Mouse (Mus musculus) CH12.LX (cell line): Measurements from ENCODE around the gene Trmt61a. TPM values are rescaled to one million over a fixed set of nuclear protein-coding genes. Genes with fewer than 3 reads are reported as not detected.
"Not testable (repeated sequence)": the region's sequence is repeated elsewhere in the genome, so short reads cannot be mapped to it uniquely, and the experiment has no call there.

Source experiments
- DNase-seq: peaks from one replicate; pipeline ENCODE4 v3.0.0-alpha.2; 2013; ENCODE audit errors: extremely low read depth
- H3K27ac ChIP-seq: 2 replicates; pipeline ENCODE4 v1.5.1; 2012; ENCODE audit warnings: low read depth, mild to moderate bottlenecking, control low read depth, moderate library complexity; ENCODE audit not compliant: insufficient read depth
- H3K27me3 ChIP-seq: replicated peaks from 2 replicates; pipeline ENCODE3; 2012; ENCODE audit warnings: inconsistent platforms
- H3K36me3 ChIP-seq, 2 experiments: replicated peaks in 1 of 2; 2 replicates each; pipeline versions ENCODE3 to v1.6.1; 2012; ENCODE audit warnings: inconsistent platforms in 1 of 2, low read length in 1 of 2, mild to moderate bottlenecking in 1 of 2, mixed read lengths in 1 of 2, moderate library complexity in 1 of 2; ENCODE audit not compliant: control insufficient read depth in 1 of 2, insufficient read depth in 1 of 2
- H3K4me1 ChIP-seq, 2 experiments: 2 replicates each; pipeline ENCODE4 v1.6.1; 2012; ENCODE audit warnings: inconsistent platforms in 1 of 2, moderate library complexity in 1 of 2; ENCODE audit not compliant: insufficient read depth in 2 of 2, control insufficient read depth in 1 of 2
- H3K4me2 ChIP-seq: 2 replicates; pipeline ENCODE4 v1.6.1; 2012; ENCODE audit warnings: low read depth, mild to moderate bottlenecking, control low read depth; ENCODE audit not compliant: poor library complexity, insufficient read depth, severe bottlenecking
- H3K4me3 ChIP-seq, 3 experiments: fragments of 150-350 bp in 1 of 3; sonication (generic) in 1 of 3; replicated peaks in 1 of 3; 2 replicates each; pipeline versions ENCODE3 to v1.5.1; 2011 to 2012; ENCODE audit warnings: low read depth in 2 of 3, low read length in 2 of 3, mild to moderate bottlenecking in 2 of 3, moderate library complexity in 2 of 3, control low read depth in 1 of 3, improper control_type of control experiment in 1 of 3, inconsistent platforms in 1 of 3, mixed read lengths in 1 of 3; ENCODE audit not compliant: poor library complexity in 1 of 3
- H3K79me2 ChIP-seq: replicated peaks from 2 replicates; pipeline ENCODE4 v1.6.1; 2012; ENCODE audit warnings: mild to moderate bottlenecking, moderate library complexity; ENCODE audit not compliant: control insufficient read depth, poor library complexity, insufficient read depth, severe bottlenecking; ENCODE audit errors: extremely low read depth
- H3K9ac ChIP-seq: 2 replicates; pipeline ENCODE4 v1.6.1; 2012; ENCODE audit warnings: low read depth, mild to moderate bottlenecking, control low read depth, moderate library complexity; ENCODE audit not compliant: insufficient read depth
- H3K9me3 ChIP-seq: replicated peaks from 2 replicates; pipeline ENCODE3; 2012; ENCODE audit warnings: low read length, inconsistent platforms, mixed read lengths
- CTCF ChIP-seq, 2 experiments: IDR thresholded peaks in 1 of 2; conservative IDR thresholded peaks in 1 of 2; 2 replicates each; pipeline ENCODE4 v1.5.1; 2011 to 2012; ENCODE audit warnings: low read depth in 2 of 2, low read length in 2 of 2, improper control_type of control experiment in 1 of 2, inconsistent platforms in 1 of 2, mild to moderate bottlenecking in 1 of 2, moderate library complexity in 1 of 2
- E2F4 ChIP-seq: IDR thresholded peaks from 2 replicates; pipeline ENCODE4 v1.6.1; 2011; ENCODE audit warnings: low read depth, low read length, improper control_type of control experiment; ENCODE audit not compliant: insufficient replicate concordance
- ETS1 ChIP-seq: conservative IDR thresholded peaks from 2 replicates; pipeline ENCODE4 v1.6.1; 2012; ENCODE audit warnings: low read depth, mild to moderate bottlenecking, inconsistent platforms, low read length, improper control_type of control experiment, moderate library complexity
- HCFC1 ChIP-seq: IDR thresholded peaks from 2 replicates; pipeline ENCODE4 v1.6.1; 2012; ENCODE audit warnings: low read depth, mild to moderate bottlenecking, inconsistent platforms, low read length, improper control_type of control experiment
- JUN ChIP-seq: IDR thresholded peaks from 2 replicates; pipeline ENCODE4 v1.6.1; 2011; ENCODE audit warnings: low read depth, mild to moderate bottlenecking, low read length, improper control_type of control experiment, moderate library complexity; ENCODE audit not compliant: insufficient read depth
- JUND ChIP-seq: conservative IDR thresholded peaks from 2 replicates; pipeline ENCODE4 v1.6.1; 2011; ENCODE audit warnings: low read depth, low read length, improper control_type of control experiment
- KAT2A ChIP-seq: IDR thresholded peaks from 2 replicates; pipeline ENCODE4 v1.6.1; 2012; ENCODE audit warnings: low read length, improper control_type of control experiment, inconsistent platforms; ENCODE audit not compliant: insufficient replicate concordance
- MEF2A ChIP-seq: IDR thresholded peaks from 2 replicates; pipeline ENCODE4 v1.6.1; 2014; ENCODE audit warnings: low read depth, mild to moderate bottlenecking, inconsistent platforms, low read length, improper control_type of control experiment, borderline replicate concordance
- MYC ChIP-seq: IDR thresholded peaks from 2 replicates; pipeline ENCODE4 v1.6.1; 2011; ENCODE audit warnings: low read depth, mild to moderate bottlenecking, improper control_type of control experiment, low read length
- NELFE ChIP-seq: IDR thresholded peaks from 2 replicates; pipeline ENCODE4 v1.6.1; 2011; ENCODE audit warnings: low read depth, low read length, improper control_type of control experiment
- POLR2A ChIP-seq: IDR thresholded peaks from 2 replicates; pipeline ENCODE4 v1.6.1; 2011; ENCODE audit warnings: low read depth, mild to moderate bottlenecking, improper control_type of control experiment, low read length
- TBP ChIP-seq: conservative IDR thresholded peaks from 2 replicates; pipeline ENCODE4 v1.6.1; 2011; ENCODE audit warnings: low read depth, low read length, improper control_type of control experiment
- TCF12 ChIP-seq: IDR thresholded peaks from 2 replicates; pipeline ENCODE4 v1.6.1; 2014; ENCODE audit warnings: low read depth, mild to moderate bottlenecking, inconsistent platforms, low read length, improper control_type of control experiment
- USF1 ChIP-seq: IDR thresholded peaks from 2 replicates; pipeline ENCODE4 v1.6.1; 2014; ENCODE audit warnings: low read depth, mild to moderate bottlenecking, inconsistent platforms, low read length, improper control_type of control experiment
- USF2 ChIP-seq: conservative IDR thresholded peaks from 2 replicates; pipeline ENCODE4 v1.6.1; 2011; ENCODE audit warnings: low read depth, low read length, improper control_type of control experiment
- ZC3H11A ChIP-seq: IDR thresholded peaks from 2 replicates; pipeline ENCODE4 v1.6.1; 2012; ENCODE audit warnings: low read depth, mild to moderate bottlenecking, inconsistent platforms, low read length, improper control_type of control experiment
- ZMIZ1 ChIP-seq: IDR thresholded peaks from 2 replicates; pipeline ENCODE4 v1.6.1; 2012; ENCODE audit warnings: low read depth, mild to moderate bottlenecking, inconsistent platforms, low read length, improper control_type of control experiment
- ZNF384 ChIP-seq: IDR thresholded peaks from 2 replicates; pipeline ENCODE4 v1.6.1; 2012; ENCODE audit warnings: low read depth, low read length, improper control_type of control experiment, inconsistent platforms
- dilution Hi-C: fragments of 300-500 bp; cut with MboI; formaldehyde crosslinking; loops from 2 replicates; pipeline ENCODE4 v1.14.3; 2020; ENCODE audit warnings: low sequenced_read_pairs; ENCODE audit not compliant: extremely low pct_unique_long_range_greater_than_20kb, extremely low pct_ligation_motif_present
- in situ Hi-C: fragments of 300-500 bp; cut with MboI; formaldehyde crosslinking; loops from 3 replicates; pipeline ENCODE4 v1.14.3; 2019; ENCODE audit warnings: low sequenced_read_pairs, low pct_ligation_motif_present, low pct_unique_long_range_greater_than_20kb, mixed read lengths
- polyA plus RNA-seq: library from polyadenylated mRNA; unstranded; fragments of >175 nt; gene quantifications from 2 replicates; pipeline ENCODE4 v1.2.1, GENCODE M21; 2012; ENCODE audit warnings: low read depth; ENCODE audit not compliant: insufficient read length
- total RNA-seq, 2 experiments: library from RNA; depleted of rRNA; stranded (reverse); fragments of 300-350 nt in 1 of 2; fragments of >200 nt in 1 of 2; gene quantifications; 2 replicates each; pipeline ENCODE4 v1.2.3; 2012 to 2014

The Trmt61a gene
- total and polyA plus RNA-seq, 3 experiments, result 21.8 to 37.4 (median 34.1) TPM

- no peak for TF ChIP-seq E2F4
- no peak for TF ChIP-seq USF2
- TF ChIP-seq ETS1, result no peak
- peak; percentile 61 for TF ChIP-seq MEF2A
- TF ChIP-seq TCF12, result peak; percentile 100
- TF ChIP-seq CTCF (conservative IDR thresholded peaks at IDR 0.05 in 1 of 2, IDR thresholded peaks at IDR 0.05 in 1 of 2; ENCODE audit: low read depth in 2 of 2, low read length in 2 of 2), result peak in 1 of 2 experiments; percentile 4; a peak in 1 of 4 replicates
- TF ChIP-seq POLR2A, result peak; percentile 87
- peak; percentile 96 for TF ChIP-seq KAT2A
Observed at GRCm38 (mm10) chr12:111713004-111713651, 35.2 kb downstream of the Trmt61a start, which contains the start of the genes Bag5 and Apopt1 (continued).

GRCm38 (mm10) chr12:111713880-111714279, 36.0 kb downstream of the Trmt61a start:
- peaks cover 14 to 51% of the 10 kb centered on the region in 2 experiments for H3K36me3 ChIP-seq
- dilution Hi-C loops, H3K9ac ChIP-seq, H3K9me3 ChIP-seq, H3K27me3 ChIP-seq: not testable (repeated sequence)
- peaks cover 8 to 31% of the 10 kb centered on the region in 2 experiments for H3K4me1 ChIP-seq
- in situ Hi-C loops, result loop anchor here (5.0 to 10.0 kb wide), 2 partner anchors 37 to 59 kb away; partner anchors contain the start of gene Trmt61a
- H3K79me2 ChIP-seq, result peaks cover 26% of the 10 kb centered on the region
- peak; percentile 77 for TF ChIP-seq TBP
- TF ChIP-seq, all 38 proteins: peak for 1; not testable (repeated sequence) for 37
- Histone ChIP-seq H3K4me2 (peak overlapping the region; percentile 41; the same call in 1 of the 2 replicates), H3K4me3 (peak overlapping the region; percentile 14 to 100 (median 98))
- DNase-seq, H3K27ac ChIP-seq: not testable (repeated sequence)

GRCm38 (mm10) chr12:111716505-111716904, 38.6 kb downstream of the Trmt61a start:
- TF ChIP-seq ZNF384, result no peak
- TF ChIP-seq, all 38 proteins: peak for 0
- Histone ChIP-seq H3K79me2 (peaks cover 25% of the 10 kb centered on the region), H3K4me1 (peaks cover 7 to 28% of the 10 kb centered on the region in 2 experiments), H3K9me3 (no peaks in the 10 kb centered on the region), H3K36me3 (peaks cover 0 to 40% of the 10 kb centered on the region in 2 experiments), H3K4me2 (no peak overlapping the region), H3K27me3 (no peaks in the 10 kb centered on the region), H3K9ac (no peak overlapping the region), H3K27ac (no peak overlapping the region), H3K4me3 (no peak overlapping the region)
- no peak for DNase-seq
- dilution Hi-C loops (no loop called here), in situ Hi-C loops (loop anchor here (10.0 kb wide), 1 partner anchor 62 kb away; no protein-coding TSS in a partner anchor)

DNA sequence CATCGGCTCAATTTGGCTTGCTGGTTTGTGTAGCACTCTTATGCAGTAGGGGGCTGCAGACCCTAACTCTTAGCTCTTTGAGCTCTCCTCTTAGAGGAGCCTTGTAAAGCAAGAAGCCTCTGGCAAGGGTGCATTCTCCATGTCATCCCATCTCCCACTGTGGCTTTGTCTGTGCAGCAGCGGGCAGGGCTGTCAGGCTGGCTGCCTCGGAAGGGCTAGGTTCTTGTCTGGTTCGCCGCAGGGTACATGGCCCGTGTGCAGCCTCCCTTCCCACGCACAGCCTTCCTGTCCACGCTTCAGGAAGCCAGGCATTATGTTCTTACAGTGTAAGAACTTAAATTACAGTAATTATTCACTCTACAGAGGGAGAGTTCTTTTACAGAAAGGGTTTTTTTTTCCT, 40.8 kb downstream of the Trmt61a start:
- Histone ChIP-seq H3K27me3 (no peaks in the 10 kb centered on the region), H3K9ac (no peak overlapping the region), H3K4me1 (peaks cover 3 to 22% of the 10 kb centered on the region in 2 experiments), H3K27ac (no peak overlapping the region), H3K79me2 (peaks cover 13% of the 10 kb centered on the region), H3K4me3 (no peak overlapping the region), H3K36me3 (peaks cover 3 to 50% of the 10 kb centered on the region in 2 experiments), H3K4me2 (no peak overlapping the region), H3K9me3 (no peaks in the 10 kb centered on the region)
- TF ChIP-seq USF1, result no peak
- TF ChIP-seq ZMIZ1, result no peak
- no peak for TF ChIP-seq KAT2A
- TF ChIP-seq NELFE, result no peak
- no peak for TF ChIP-seq ZC3H11A
- TF ChIP-seq JUND, result no peak
- TF ChIP-seq HCFC1, result no peak
- no peak for TF ChIP-seq ZNF384
- TF ChIP-seq MYC, result no peak
- TF ChIP-seq JUN, result no peak
- no peak for DNase-seq
- in situ Hi-C loops, result loop anchor here (10.0 kb wide), 1 partner anchor 64 kb away; no protein-coding TSS in a partner anchor
- dilution Hi-C loops, result no loop called here
